Mouse (Mus musculus) kidney, postnatal 4 days (tissue): ENCODE results near the gene Gsc2.

Source experiments
- DNase-seq, 2 experiments: peaks; one replicate each; pipeline ENCODE4 v3.0.0; 2021; ENCODE audit warnings: mixed read lengths in 2 of 2

Gsc2 gene

DNA sequence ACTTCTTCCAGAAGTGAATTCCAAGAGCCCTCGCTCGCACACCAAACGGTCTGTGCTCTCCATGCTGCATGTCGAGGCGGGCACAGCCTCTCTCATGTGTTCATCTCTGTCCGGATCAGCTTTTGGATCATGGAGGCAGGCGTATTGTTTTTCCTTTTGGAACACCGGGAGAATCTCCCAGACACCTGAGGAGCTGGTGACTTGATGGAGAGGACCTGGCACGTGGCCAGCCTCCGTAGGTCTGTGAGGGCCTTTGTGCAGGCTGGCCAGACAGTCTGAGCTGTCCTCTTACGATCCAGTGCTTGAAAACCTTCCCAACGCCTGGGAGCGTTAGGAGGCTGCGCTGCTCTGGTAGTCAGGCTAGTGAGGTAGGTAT lies 7.3 kb upstream of the Gsc2 start:
- DNase-seq, result no peak

DNA sequence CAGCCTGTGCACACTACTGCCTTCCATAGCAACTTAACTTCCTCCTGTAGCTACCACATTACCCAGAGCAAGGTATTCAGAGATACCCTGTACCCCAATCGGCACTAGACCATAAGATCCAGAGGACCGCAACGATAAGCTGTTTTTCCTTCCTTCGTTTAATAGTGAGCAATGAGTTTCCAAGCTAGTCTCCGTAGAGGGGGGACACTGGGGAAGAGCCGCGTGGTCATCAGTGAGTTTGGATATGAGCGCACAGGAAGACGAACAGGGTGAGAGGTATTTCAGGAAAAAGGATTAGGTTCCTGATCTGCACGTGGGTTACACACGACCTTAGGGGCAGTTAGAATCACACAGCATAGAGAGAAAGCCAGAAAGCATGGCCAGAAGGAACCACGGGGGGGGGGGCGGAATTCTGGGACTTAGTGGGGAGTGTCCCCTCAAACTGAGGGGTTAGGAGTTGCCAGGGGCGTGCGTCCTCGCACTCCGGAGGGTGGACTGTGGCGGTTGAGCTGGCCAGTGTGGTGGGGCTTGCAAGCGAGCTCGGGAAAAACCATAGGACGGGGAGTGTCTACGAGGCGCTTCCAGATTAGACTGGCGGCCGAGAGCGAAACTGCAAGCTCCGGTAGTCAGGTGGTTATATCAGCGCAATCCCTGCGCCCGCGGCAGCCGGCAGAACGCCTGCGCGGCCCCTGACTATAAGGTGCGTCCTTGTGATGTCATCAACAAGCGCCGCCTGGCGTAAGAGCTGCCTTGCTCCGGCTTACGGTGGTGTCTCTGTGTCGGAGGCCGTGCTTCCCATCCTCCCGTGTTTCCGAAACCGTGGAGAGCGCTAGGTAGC lies 6.7 kb upstream of the Gsc2 start:
- peak; percentile 98 to 99 for DNase-seq

DNA sequence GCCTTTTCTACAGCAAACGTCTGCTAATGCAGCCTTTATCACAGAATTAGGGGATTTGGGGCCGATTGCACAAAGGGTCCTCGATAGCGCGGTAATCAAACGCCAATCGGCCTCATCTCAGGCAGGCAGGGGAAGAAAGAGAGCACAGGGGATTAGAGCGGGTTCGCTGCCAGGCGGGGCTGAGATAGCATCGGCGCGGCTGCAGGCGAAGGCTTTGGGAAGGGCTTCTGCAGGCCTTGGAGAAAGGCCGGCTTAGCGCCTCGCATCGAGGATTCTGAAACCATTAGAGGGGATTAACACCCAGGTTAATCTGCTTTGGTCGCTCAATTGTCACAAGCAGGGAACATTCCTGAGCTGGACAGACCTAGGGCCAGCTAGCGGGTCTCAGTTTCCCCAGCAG lies 5.7 kb upstream of the Gsc2 start:
- DNase-seq, result peak in 1 of 2 experiments; percentile 21

DNA sequence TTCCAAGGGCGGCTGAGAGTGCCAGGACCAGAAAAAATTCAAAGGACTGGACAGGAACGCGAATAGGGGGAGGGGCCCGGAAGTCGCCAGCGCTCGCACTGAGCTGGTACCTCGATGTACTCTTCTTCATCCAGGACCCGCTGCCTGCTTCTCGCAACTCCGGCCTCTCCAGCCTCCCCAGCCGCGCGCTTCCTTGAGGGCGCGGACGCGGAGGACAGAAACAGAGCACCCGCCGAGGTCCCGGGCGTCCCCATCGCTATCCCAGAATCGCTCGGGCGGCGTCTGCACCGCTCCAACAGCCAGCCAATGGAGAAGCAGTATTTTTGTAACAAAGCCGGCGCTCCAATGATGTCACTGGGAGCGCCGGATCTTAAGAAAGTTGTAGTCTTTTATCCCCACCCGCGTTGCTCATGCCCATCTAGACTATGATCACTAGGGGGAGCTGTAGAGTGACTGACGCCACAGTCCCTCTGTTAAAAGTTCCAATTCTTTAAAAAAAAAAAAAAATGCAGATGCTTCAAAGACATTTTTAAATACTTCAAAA lies 3.7 kb downstream of the Gsc2 start, which contains the start of gene Ess2:
Gene Ess2, minus strand, starts transcription at position 297 of the 544 bp plus-strand sequence.
- peak; percentile 87 to 93 for DNase-seq

DNA sequence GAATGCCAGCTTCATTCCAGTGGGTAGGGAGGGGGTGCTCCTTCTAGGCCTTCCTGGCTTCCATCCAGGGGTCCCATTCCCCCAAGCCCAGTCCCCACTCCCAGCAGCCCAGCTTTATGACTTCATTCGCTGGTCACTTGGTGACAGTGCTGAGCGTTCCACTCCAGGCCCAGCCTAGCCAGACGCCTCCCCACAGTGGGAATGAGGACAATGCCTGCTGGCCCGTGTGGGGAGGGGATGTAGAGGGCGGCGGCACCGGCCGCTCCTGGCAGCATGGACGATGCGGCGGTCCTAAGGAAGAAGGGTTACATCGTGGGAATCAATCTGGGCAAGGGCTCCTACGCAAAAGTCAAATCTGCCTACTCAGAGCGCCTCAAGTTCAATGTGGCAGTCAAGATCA lies 16.4 kb downstream of the Gsc2 start, which contains the start of the genes Dgcr2 and Tssk2:
Gene Dgcr2, minus strand, starts transcription at position 101 of the 400 bp plus-strand sequence.
Gene Tssk2, plus strand, starts transcription at position 176 of the 400 bp plus-strand sequence.
- no peak for DNase-seq

DNA sequence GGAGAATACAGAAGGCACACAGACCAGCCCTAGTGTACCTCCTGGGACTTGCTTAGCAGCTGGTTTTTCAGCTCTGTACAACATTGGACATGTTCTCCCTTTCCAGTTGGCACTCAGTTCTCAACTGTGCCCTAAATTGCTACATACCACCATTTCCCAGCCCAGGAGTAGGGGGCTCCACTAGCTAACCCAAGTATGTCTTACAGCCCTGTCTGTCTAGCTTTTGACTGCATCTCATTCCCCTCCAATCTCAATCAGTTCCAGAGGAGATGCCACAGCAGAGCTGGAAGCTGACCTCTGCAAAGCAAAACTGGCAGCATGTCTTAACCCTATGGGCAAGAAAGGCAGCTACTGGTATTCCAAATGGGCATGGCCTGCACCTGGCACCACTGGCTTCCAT lies 18.8 kb downstream of the Gsc2 start:
- no peak for DNase-seq

DNA sequence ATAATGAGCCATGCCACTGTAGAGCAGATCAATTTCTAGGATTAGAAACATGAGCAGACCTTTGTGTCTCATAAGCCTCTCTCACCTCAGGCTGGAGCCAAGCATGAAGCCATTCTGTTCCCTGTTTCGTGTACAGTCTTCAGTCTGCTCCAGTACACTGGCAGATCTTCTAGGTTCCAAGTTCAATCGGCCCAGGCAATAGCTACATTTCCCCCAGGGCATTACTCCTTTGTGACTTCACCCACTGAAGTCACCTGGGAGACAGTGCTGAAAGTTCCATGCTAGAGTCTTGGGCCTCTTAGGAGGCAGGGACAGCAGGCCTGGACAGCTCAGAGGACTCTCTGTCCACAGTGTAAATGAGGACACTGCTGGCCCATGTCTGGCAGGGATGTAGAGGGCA lies 20.9 kb downstream of the Gsc2 start, which contains the start of gene Tssk1:
Gene Tssk1, plus strand, starts transcription at position 301 of the 400 bp plus-strand sequence.
- DNase-seq, result no peak

DNA sequence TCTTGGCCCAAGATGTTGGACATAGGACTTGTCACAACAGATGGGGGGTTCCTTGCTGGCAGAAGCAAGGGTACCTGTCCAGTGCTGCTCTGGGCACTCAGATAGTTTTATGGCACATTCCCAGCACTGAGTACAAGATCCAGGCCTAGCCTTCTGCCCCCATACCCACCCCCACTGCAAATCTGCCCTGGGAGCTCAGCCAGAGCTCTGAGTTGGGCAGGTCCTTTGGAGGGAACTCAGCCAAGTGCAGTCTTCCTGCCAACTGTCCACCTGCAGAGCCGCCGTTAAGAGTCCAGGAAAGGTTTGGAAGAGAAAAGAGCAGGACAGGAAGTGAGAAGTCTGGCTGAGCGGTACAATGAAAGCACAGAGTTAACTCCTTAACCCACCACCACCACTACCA lies 22.3 kb downstream of the Gsc2 start:
- peak; percentile 24 to 41 for DNase-seq

DNA sequence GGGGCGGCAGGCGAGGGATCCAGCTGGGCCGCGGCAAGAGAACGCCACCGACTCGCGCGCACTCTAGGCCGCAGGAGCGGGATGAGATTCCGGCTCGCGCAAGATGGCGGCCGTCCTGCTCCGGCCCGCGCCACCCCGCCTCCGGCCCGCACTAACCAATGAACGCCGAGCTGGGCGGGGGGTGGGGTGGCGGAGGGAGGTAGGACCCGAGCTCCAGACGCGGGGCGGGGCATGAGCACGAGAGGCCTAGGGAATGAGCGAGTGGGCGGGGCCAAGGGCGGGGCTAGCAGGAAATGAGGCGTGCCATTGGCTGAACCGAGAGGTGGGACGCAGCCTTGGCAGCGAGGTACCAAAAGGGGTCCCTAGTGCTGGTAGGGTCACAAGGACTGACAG lies 23.3 kb downstream of the Gsc2 start, which contains the start of gene Gm20518:
Gene Gm20518, minus strand, starts transcription at position 105 of the 393 bp plus-strand sequence.
- DNase-seq, result peak; percentile 100

DNA sequence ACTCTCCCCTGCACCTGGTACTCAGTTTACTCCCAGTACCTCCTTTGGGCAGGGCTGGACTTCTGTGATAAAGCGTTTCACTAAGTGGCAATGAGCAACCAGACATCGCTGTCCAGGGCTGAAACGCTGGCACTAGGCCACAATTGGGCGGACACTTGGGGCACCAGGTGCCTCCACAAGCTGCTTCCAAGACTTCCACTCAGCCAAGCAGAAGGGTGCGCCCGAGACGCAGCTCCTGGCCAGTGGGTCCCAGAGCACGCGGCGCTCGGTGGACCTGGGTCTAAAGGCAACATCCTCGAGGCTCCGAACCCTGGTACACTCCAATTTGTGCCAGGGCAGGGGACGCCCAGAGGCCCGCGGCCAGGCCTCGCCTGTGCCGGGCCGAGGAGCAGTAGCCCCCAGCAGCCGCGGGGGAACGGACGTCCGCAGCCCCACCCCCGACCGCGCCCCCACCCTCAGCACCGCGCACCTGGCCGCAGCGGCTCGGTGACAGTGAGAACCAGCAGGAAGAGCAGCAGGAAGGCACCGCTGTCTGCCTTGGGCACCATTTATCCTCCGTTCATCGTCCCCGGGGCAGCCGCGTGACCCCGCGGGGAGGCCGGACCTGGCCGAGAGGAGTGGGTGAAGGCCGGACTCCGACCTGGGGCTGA lies 23.8 kb downstream of the Gsc2 start:
- DNase-seq, result peak; percentile 83 to 90

DNA sequence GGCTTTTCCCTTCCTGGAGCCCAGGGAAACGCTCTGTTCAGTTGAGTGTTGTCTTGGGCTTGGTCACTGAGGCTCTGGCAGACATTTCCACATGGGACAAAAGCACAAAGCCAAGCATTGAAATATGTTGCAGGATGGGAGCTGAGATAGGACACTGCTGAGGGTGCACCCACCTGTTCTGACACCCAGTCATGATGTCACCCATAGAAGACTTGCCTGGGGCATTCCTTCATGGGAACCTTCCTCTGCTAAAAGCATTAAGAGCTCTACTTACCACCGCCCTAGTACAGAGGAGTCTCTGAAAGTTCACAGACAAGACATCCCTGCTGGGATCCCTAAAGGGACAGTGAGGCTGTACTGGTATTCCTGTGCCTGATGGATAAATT lies 24.5 kb downstream of the Gsc2 start:
- DNase-seq, result no peak

DNA sequence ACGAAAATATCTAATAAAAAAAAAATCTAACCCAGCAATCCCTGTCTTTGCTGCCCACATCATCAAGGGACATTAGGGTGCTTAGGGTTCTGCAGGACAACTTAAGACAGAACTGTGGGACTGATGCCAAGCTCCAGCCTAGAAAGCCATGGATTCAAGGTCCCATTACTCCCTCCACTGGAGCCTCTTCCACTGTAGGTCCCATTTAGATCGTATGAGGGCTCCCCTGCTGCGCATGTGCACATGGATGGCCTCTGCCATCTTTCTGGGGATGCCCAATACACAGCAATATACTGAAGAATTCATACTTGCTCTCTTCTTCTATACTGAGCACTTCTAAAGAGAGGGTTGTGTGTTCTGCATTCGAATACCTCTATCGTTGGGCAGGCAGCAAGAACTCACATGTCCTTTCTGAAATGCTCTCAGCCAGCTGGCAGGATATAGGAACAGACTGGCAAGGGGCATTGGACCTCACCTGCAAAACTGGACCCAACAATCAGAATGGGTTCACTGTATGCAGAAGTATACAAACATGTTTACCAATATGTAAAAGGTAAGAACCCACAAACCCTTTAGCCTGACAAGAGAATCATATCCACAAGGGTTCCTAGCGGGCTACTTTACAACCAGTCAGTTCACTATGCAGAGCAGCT lies 25.0 kb downstream of the Gsc2 start:
- no peak for DNase-seq

DNA sequence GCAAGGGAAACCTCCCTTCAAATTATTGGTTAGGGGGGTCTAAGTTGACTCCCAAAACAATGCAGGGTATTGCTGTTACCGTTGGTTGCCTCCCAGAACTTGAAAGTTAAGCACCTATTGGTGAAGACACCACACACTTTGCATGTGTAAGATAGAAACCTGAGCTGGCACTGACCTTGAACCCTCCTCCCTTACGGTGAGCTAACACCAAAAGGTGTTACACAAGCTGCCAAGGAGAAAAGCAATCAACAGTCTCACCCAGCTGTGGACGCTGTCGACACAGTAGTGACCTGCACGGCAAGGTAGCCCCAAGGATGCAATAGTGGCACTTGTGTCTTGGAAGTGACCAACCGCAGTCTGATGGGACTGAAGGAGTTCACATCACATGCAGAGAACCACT lies 30.7 kb downstream of the Gsc2 start:
- DNase-seq, result no peak

DNA sequence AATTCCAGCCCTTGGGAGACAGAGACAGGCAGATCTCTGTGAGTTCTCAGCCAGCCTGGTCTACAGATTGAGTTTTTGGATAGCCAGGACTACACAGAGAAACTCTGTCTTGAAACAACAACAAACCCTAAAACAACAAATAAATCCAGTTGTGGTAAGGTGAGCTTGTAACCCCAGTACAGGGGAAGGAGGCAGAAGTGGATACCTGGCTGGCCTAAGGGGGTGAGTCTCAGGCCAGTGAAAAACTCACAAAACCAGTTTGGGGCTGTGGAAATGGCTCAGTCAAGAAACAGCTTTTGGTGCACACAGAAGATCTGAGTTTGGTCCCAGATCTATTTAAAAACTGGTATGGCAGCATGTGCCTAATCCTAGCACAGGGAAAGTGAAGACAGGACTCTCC lies 32.7 kb downstream of the Gsc2 start:
- no peak for DNase-seq

DNA sequence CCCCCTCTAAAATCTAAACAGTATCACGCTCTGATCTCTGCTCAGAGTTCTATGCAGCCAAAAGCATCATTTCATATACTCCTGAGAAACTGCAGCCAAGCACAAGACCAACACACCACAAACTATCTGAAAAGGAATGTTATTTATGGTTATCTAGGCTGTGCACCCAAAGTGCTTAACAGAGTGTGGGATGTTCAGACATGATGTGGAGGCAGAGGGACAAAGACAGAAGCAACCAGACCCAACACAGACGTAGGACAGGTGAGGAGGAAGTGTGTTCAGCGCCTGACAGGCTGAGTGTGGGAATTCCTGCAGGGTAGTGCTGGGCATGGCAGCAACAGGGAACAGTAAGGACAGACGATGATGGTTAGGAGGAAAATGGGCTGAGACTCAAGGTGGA lies 35.3 kb downstream of the Gsc2 start:
- no peak for DNase-seq

DNA sequence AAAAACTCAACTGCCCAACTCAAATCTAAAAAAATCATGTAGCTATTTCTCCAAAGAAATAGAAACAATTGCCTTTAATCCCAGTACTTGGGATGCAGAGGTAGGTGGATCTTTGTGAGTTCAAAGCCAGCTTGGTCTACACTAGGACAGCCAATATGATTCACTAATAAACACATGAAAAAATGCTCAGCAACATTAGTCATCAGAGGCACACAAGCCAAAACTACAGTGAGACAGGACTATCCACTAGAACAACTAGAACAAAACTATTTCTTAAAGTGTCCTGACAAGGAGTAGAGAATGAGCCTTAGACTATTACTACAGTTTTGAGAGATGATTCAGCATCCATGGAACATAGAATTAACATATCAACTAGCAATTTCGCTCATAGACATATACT lies 38.8 kb downstream of the Gsc2 start:
- no peak for DNase-seq

DNA sequence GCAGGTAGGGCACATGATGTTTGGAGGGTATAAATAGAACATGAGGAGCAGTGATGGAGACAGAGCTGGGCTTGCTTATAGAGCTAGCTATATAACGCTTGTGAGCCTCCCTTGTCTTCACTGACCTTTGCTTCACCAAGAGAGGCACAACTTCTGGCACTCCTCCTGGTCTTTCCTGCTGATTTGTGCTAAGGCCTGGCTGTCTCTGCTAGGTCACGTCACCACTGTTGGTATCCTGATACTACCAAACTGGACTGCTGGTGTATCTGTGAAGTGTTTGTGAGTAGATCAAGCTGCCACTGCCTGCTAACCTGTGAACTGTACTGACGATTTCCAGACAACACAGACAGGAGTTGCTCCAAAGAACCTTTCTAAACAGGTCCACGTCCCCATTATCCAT lies 39.7 kb downstream of the Gsc2 start:
- no peak for DNase-seq

DNA sequence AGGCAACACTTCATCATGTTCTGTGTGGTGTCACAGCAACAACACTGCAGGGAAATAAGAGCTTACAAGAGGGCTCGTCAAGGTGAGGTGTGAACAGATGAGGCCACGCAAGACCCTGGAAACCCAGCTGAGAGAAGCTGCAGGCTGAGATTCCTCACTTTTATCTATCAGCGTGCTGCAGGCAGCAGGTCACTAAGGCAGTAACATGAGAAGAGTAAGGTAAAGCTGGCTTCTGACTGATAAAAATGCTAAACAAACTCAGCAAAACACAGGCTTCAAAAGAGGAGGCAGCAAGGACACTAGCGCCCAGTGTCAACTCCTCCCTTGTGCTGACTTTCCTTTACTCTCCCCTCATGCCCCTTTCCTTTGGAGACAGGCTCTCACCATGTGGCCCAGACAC lies 41.9 kb downstream of the Gsc2 start:
- no peak for DNase-seq

DNA sequence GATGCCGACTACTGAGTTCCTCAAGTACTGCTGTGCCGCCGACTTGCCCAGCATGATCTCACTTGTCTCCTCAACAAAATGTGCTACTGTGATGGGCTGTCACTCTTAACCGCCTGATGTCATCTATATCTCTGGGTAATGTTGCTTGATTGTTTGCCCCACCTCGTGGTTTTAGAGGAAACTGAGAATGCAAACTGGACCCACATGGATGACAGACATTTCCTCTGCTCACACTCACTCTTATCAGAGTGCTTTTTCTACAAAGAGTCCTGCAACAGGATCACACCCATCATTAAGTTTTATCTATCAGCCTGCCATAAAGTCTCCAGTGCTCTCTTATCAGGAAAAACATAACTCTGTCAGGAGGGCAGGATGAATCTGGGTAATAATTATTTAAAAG lies 43.6 kb downstream of the Gsc2 start:
- no peak for DNase-seq

DNA sequence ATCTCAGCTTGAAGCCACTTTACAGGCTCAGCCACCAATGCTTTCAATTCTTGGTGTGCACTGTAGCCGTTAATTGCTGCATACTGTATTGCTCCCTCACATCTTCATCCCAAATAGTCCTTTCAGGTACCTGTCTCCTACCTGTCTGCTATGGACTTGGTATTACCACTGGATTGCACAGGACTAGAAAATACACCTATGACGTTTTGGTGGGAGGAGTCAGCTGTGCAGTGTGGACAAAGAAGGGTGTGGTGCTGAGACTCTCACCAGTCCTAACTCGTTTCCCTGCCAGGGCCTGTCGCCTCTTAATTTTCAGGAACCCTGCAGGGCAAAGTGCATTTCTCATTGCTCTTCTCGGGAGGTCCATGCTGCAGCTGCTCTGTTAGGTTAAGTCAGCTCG lies 49.1 kb downstream of the Gsc2 start:
- peak in 1 of 2 experiments; percentile 9 for DNase-seq

DNA sequence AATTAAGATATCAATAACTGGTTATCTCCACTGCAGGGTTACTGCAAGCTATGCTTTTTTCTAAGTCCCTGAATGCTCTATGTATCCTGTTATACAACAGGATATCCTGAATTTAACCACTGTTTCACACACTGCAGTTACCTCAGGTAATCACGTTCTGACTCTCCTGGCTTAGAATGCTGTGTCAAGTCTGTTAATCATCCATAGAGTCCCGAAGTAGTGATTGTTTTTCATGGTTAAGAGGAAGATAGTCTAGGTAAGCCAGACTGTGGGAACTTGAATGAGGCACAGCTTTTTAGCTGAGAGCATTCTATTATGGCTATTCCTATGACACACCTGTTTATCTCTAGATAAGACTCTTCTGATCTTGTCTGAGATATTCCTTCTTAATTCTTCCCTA lies 49.6 kb downstream of the Gsc2 start:
- DNase-seq, result no peak
